Mouse (Mus musculus): ENCODE measurements at regions not wholly inside any gene's neighbourhood (a gene's known extent, or its start where the extent isn't known, plus 50 kb on each side); places are given as distances from the start of the nearest gene placed in this dataset.

DNA sequence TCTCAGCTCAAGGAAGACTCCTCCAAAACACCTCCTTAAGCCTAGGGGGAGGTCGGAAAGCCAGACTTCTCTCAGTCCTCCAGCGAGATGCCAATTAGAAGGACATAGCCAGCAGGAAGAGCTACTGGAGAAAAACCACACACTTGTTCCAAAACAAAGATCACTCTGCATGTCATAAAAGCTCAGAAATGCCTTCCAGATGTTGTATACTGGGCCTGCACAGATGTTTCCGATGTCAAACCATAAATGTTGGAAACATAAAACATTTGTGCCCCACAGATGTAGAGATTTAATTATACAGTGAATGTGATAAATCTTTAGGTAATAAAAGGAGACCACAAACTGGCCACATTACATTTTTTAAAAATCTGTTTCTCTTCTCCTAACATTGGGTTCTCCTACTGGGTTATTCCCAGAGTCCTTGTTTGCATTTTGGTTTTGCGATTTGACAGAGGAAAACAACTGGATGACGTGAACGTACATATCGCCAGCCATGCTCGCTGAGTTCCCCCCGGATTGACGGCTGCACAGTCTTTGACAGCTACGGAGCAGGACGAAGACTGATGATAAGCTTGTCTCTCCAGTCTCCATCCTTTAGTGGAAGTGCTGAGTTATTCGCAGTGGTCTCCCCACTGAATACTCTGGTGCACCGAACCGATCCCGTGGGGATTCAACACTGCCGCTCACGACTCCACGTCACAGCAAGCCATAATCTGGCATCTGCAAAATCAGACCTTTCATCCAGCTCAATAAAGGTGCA lies 235.5 kb upstream of the Myocd start:
- Histone ChIP-seq H3K9me3 (ENCODE audit: control insufficient read depth) (no peaks in the 10 kb centered on the region), H3K27me3 (replicated peaks; ENCODE audit: control insufficient read depth, insufficient read depth, low read length) (no peaks in the 10 kb centered on the region), H3K4me3 (ENCODE audit: low read depth, low read length) (no peak overlapping the region), H3K4me2 (replicated peaks; ENCODE audit: low read depth) (no peak overlapping the region), H3K4me1 (replicated peaks; ENCODE audit: control insufficient read depth, insufficient read depth, low read length) (no peaks in the 10 kb centered on the region), H3K36me3 (ENCODE audit: control insufficient read depth, insufficient read depth) (no peaks in the 10 kb centered on the region), H3K9ac (ENCODE audit: low read depth, low read length) (no peak overlapping the region), H3K27ac (ENCODE audit: low read depth, low read length) (no peak overlapping the region)
- ATAC-seq = no peak
- 81% methylated on average over 19 of the region's 19 CpGs for WGBS
- TF ChIP-seq CTCF (IDR thresholded peaks at IDR 0.05; ENCODE audit: low read depth) = no peak

DNA sequence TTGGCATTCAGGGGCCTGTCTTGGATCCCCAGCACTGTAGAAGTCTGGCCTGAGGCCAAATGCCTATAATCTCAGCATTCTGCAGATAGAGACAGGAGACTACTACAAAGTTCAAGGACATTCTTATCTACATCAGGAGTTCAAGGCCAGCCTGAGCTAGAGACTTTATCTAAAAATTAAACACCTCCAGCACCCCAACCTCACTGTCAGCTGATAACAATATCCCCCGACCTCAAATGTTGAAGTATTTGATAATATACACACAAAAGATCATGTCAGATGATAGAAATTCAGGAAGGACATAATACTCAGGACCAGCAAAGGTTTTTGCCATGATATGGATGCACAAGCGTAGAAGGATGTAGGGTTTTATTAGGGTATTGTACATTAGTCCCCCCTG lies 228.2 kb upstream of the Myocd start:
- no peak overlapping the region for H3K4me3 ChIP-seq (ENCODE audit: low read depth, low read length)
- ATAC-seq = no peak

DNA sequence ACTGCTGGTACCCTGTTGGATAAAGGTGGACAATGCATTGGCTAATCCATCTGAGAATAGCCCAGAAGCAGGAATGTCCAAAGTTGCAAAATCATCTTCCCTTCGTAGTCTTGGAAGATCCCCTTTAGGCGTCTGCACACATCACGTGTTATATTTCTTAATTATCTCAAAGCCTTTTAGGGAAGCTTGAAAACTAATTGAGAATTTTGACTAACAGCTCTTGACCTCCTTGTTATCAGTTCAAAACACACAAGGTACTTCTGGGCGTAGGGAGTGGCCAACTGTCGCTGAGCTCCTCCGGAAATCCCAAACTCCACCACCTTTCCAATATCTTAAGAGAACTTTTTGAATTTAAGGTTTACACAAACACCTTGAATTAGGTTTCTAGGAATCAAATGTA lies 227.6 kb upstream of the Myocd start:
- Histone ChIP-seq H3K27me3 (replicated peaks; ENCODE audit: control insufficient read depth, insufficient read depth, low read length) (no peaks in the 10 kb centered on the region), H3K27ac (ENCODE audit: low read depth, low read length) (no peak overlapping the region), H3K36me3 (ENCODE audit: control insufficient read depth, insufficient read depth) (no peaks in the 10 kb centered on the region), H3K4me2 (replicated peaks; ENCODE audit: low read depth) (no peak overlapping the region), H3K9ac (ENCODE audit: low read depth, low read length) (no peak overlapping the region), H3K4me1 (replicated peaks; ENCODE audit: control insufficient read depth, insufficient read depth, low read length) (no peaks in the 10 kb centered on the region), H3K9me3 (ENCODE audit: control insufficient read depth) (no peaks in the 10 kb centered on the region), H3K4me3 (ENCODE audit: low read depth, low read length) (no peak overlapping the region)
- no peak for ATAC-seq
- WGBS = 93% methylated on average over 6 of the region's 6 CpGs
- no peak for TF ChIP-seq CTCF (IDR thresholded peaks at IDR 0.05; ENCODE audit: low read depth)

More for the DNA sequence above, 228.2 kb upstream of the Myocd start:
- 60% methylated on average over 2 of the region's 2 CpGs for WGBS
- no peaks in the 10 kb centered on the region for H3K36me3 ChIP-seq (ENCODE audit: control insufficient read depth, insufficient read depth)
- H3K9me3 ChIP-seq (ENCODE audit: control insufficient read depth) = no peaks in the 10 kb centered on the region
- no peaks in the 10 kb centered on the region for H3K27me3 ChIP-seq (replicated peaks; ENCODE audit: control insufficient read depth, insufficient read depth, low read length)
- no peak for TF ChIP-seq CTCF (IDR thresholded peaks at IDR 0.05; ENCODE audit: low read depth)
- no peak overlapping the region for H3K9ac ChIP-seq (ENCODE audit: low read depth, low read length)
- no peak overlapping the region for H3K4me2 ChIP-seq (replicated peaks; ENCODE audit: low read depth)
- no peaks in the 10 kb centered on the region for H3K4me1 ChIP-seq (replicated peaks; ENCODE audit: control insufficient read depth, insufficient read depth, low read length)
- no peak overlapping the region for H3K27ac ChIP-seq (ENCODE audit: low read depth, low read length)

DNA sequence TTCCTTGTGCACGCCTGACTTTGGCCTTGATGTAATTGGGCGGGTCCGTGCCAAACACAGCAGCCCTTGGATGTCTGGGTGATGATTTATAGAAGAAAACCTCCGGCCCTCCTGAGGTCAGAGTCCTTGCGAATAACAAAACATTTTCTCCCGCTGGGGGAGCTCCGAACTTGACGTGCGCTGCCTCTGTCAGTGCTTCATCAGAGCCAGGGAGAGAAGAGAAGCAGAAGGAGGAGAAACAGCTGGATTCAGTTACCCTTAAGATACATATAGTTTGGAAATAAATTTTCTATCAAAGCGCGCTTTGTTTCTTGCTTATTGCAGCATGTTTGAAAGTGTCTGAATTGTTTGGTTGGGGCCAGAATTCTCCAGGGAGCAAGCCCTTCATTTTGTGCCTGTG lies 225.2 kb upstream of the Myocd start:
- H3K4me2 ChIP-seq (replicated peaks; ENCODE audit: low read depth) = peak overlapping the region; percentile 21
- ATAC-seq = no peak
- WGBS = 12% methylated on average over 11 of the region's 11 CpGs

DNA sequence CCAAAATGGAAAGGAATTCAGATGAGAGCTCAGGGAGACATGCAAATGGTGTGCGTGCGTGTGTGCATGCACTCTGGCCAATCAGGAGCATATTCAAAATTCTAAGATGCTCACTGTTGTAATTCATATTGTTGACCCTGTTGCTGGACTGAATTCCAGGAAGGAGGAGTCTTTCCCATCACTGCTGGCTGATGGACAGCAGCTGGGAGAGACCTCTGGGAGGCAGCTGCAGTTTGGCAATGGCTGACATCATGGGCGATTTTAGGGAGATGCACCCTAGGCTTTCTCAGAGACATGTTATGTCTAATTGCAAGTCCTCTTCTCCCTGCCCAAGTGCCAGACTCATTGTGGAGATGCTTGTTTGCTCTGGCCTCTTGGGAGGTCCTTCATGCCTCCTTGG lies 220.6 kb upstream of the Myocd start:
- H3K27ac ChIP-seq (ENCODE audit: low read depth, low read length) = no peak overlapping the region
- no peak overlapping the region for H3K9ac ChIP-seq (ENCODE audit: low read depth, low read length)
- no peak overlapping the region for H3K4me3 ChIP-seq (ENCODE audit: low read depth, low read length)
- H3K4me1 ChIP-seq (replicated peaks; ENCODE audit: control insufficient read depth, insufficient read depth, low read length) = no peaks in the 10 kb centered on the region
- H3K4me2 ChIP-seq (replicated peaks; ENCODE audit: low read depth) = no peak overlapping the region
- no peaks in the 10 kb centered on the region for H3K9me3 ChIP-seq (ENCODE audit: control insufficient read depth)
- H3K27me3 ChIP-seq (replicated peaks; ENCODE audit: control insufficient read depth, insufficient read depth, low read length) = no peaks in the 10 kb centered on the region
- no peak for ATAC-seq
- WGBS = 76% methylated on average over 3 of the region's 3 CpGs
- no peaks in the 10 kb centered on the region for H3K36me3 ChIP-seq (ENCODE audit: control insufficient read depth, insufficient read depth)
- TF ChIP-seq CTCF (IDR thresholded peaks at IDR 0.05; ENCODE audit: low read depth) = no peak

More for the DNA sequence above, 225.2 kb upstream of the Myocd start:
- H3K27me3 ChIP-seq (replicated peaks; ENCODE audit: control insufficient read depth, insufficient read depth, low read length) = no peaks in the 10 kb centered on the region
- no peak overlapping the region for H3K27ac ChIP-seq (ENCODE audit: low read depth, low read length)
- no peaks in the 10 kb centered on the region for H3K4me1 ChIP-seq (replicated peaks; ENCODE audit: control insufficient read depth, insufficient read depth, low read length)
- H3K36me3 ChIP-seq (ENCODE audit: control insufficient read depth, insufficient read depth) = no peaks in the 10 kb centered on the region
- H3K9me3 ChIP-seq (ENCODE audit: control insufficient read depth) = no peaks in the 10 kb centered on the region
- H3K4me3 ChIP-seq (ENCODE audit: low read depth, low read length) = no peak overlapping the region
- no peak overlapping the region for H3K9ac ChIP-seq (ENCODE audit: low read depth, low read length)
- TF ChIP-seq CTCF (IDR thresholded peaks at IDR 0.05; ENCODE audit: low read depth) = peak; percentile 23; the same call in 1 of the 2 replicates

DNA sequence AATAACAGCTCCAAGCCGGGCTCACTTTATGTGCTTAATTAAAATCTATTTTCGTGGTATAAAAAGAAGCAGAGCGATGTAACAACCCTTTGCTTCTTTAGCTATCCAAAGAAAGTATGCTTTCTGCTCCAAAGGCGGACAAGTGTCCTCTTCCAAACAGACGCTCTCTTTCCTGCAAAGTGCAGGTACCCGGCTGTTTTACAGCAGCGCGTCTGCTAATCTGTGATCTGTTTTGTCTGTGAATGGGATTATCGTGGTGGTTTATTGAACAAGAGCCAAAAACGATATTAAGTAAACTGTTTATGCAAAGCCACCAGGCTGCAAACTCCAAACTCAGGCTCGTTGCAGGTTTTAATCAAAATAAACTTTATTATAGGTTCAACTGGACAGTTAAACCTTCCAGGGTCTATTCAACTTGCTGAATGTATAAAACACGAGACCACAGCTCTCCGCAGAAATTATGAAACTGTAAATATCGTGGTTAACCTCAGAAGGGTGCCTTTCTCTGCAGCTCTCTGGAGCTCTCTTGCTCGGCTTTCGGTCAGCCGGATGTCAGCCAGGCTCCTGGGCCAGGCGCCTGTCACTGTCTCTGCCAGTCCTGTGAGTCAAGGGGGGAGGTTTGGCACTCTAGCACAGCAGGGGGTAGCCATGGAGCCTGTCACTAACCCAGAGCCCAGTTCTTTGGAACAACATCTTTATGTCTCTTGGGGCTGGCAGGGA lies 206.2 kb upstream of the Myocd start:
- Histone ChIP-seq H3K4me3 (ENCODE audit: low read depth, low read length) (no peak overlapping the region), H3K27me3 (replicated peaks; ENCODE audit: control insufficient read depth, insufficient read depth, low read length) (no peaks in the 10 kb centered on the region), H3K4me1 (replicated peaks; ENCODE audit: control insufficient read depth, insufficient read depth, low read length) (0 out of 2 replicates have a peak, but pooled peaks cover 2% of the 10 kb centered on the region), H3K27ac (ENCODE audit: low read depth, low read length) (no peak overlapping the region), H3K36me3 (ENCODE audit: control insufficient read depth, insufficient read depth) (no peaks in the 10 kb centered on the region), H3K9ac (ENCODE audit: low read depth, low read length) (no peak overlapping the region), H3K4me2 (replicated peaks; ENCODE audit: low read depth) (no peak overlapping the region), H3K9me3 (ENCODE audit: control insufficient read depth) (no peaks in the 10 kb centered on the region)
- 60% methylated on average over 18 of the region's 18 CpGs for WGBS
- ATAC-seq = no peak
- TF ChIP-seq CTCF (IDR thresholded peaks at IDR 0.05; ENCODE audit: low read depth) = no peak
